Mouse (Mus musculus): Measurements from ENCODE around the gene Lrrc31.

DNA sequence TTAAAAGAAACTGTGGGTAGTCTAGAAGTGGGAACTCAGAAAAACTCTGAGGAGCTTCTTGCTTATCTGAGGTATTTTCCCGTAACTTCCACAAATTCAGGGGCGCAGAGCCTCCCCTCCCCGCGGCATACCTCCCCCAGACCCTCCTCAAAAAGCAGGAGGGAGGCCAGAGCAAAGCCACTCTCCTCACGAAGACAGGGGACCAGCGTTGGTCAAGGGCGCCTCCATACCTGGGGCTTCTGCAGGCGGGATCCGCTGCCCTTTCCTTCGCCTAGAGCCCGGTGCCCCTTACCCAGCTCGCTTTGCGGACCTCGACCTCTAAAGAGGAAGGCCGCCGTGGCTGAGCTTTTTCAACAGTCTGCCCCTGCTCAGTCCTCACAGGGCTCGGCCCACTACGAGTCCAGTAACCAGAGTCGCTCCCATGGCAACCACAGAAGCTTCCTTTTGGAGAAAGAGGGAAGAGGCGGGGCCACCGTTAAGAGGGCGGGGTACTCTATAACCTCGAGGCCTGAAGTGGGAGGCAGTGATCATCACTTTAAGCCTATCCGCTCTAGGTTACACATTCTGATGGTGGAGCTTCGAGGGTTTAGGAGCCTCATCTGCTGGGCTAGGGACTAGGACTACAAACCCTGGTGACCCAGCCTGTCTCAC lies 52.1 kb downstream of the Lrrc31 start, which contains the start of gene Lrrc34:
- TF ChIP-seq CTCF (IDR thresholded peaks at IDR 0.05; ENCODE audit: low read depth) (no peak), EP300 (IDR thresholded peaks at IDR 0.05; ENCODE audit: low read depth) (no peak)
